Mouse (Mus musculus) gastrocnemius, postnatal 4 days (tissue): ENCODE measurements at regions not wholly inside any gene's neighbourhood (a gene's known extent, or its start where the extent isn't known, plus 50 kb on each side); places are given as distances from the start of the nearest gene placed in this dataset.

Source experiments
- DNase-seq, 2 experiments: peaks; one replicate each; pipeline ENCODE4 v3.0.0; 2021 to 2022; ENCODE audit warnings: low spot score in 2 of 2, mixed read lengths in 2 of 2

DNA sequence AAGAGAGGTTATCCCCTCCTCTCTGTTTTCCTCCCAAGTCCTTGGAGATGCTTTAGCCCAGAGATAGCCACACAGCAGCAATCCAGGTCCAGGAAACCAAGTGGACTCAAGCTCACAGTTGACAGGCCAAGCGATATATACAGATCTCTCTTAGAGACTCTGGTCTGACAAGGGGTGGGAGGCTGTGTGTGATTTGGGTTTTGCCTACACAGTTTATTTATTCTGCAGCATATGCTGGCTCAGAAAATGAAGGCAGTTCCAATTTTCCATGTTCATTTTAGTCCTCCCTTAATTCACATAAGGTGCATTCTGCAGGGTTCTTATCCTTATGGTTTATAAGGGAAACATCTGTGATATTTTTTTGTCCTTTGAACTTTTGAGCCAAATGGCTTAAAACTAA lies 595.0 kb upstream of the Apob start:
- DNase-seq = no peak

DNA sequence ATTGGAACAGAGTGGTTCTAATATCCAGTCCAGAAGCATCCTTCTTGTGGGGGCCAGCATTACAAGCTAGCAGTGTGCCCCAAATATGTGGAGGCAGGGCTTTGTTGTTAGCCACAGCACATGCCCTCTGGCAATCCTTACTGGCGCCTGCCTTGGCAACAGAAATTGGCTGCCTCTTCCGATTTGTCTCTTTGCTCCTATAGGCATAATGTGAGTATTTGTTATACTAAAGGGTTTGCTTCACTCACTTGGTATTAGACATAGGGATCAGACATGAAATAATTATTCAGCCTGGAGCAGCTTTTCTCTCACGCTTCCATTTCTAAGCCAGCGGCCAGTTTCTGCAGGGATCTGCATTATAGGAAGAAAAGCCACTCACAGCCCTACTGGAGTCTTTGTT lies 573.6 kb upstream of the Apob start:
- DNase-seq = no peak

DNA sequence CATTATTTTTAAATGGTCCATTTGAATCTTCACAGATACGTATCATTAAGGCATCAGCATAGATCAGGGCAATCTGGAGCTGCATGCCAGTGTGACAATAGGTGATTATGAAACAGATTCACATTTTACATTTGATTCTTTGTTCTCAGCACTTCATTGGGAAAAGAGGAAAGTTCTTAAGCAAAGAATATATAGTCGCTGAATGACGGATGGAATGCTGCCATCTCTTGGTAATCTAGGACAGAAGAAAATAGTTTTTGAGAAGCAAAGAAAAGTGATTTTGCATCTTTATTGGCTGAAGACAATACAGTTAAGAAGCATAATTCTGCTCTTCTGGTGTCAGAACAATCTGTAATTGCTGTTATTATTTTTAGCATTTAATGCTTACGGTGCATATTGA lies 565.6 kb upstream of the Apob start:
- no peak for DNase-seq

DNA sequence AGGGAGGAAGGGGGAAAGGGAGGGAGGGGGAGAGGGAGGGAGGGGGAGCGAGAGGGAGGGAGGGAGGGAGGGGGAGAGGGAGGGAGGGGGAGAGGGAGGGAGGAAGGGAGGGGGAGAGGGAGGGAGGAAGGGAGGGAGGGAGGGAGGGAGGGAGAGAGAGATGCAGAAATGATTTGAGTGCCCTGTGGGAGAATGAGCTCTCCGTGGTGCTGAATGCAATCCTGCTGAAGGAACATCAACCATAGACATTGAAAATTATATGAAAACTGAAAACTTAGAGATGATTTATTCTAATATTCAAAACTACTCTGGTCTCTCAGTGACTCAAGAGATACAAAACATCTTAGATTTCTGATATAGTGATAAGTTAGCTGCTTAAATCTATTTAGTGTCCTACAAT lies 557.2 kb upstream of the Apob start:
- DNase-seq = no peak

DNA sequence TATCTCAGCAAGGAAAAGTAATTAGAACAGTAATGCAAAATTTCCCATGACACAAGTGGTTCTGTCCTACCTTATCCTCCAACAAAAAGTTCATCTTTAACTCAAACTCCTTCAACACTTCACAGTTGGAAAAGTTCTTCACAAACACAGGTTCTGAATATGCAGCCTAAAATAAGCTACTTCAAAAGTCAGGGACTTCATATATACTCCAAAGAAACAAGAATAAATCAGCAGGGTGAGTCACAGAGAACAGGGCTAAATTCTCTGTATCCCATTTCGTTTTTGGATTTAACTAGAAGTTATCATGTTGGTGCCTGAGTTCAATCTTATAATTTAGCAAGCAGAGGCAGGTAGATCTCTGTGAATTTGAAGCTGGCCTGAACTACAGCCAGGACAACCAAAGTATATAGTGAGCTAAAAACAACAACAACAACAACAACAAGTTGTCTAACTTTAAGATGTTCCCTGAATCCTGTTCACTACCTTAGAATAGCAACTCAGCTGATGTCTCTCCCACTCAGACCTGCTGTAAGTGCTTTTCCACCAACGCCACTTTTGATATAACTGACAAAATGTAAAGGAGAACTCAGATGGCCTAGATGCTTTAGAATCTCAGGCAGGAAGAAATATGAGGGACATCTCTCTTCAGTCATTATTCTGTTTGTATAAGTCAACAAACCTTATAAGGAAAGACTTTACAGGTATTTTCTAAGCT lies 555.5 kb upstream of the Apob start:
- DNase-seq = no peak

DNA sequence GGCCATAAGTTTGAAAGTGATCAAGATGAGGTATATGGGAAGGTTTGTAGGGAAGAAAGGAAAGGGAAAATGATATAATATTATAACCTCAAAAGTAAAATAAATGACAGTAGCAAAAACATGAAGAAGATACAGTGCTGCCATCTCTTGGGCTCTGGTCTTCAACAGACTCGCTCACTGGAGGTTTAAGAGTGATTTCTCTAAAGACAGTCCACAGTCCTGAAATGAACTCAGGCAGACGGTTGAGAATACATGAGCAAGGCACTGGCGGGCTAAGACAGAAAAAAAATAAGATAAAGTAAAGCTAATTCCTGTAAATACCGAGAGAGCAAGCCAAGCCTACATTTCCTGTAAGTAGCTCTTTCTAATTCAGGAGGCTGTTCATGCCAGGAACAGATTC lies 546.5 kb upstream of the Apob start:
- no peak for DNase-seq

DNA sequence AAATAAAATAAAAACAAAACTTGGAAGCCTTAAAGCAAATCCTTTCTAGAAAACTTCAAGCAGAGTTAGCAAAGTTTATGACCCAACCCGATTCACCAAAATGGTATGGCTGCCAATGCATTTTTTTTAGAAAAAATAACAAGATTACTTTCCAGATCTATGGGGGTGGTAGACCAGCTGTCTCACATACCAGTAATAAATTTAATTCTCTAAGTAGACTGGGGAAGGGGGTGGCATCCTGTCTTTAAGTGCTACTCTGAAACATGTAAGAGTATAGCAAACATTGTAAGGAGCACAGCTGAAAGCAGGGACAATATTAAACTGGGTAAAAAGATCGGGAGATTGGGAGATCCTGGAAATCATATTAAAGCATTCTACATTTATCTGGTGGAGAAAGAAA lies 532.2 kb upstream of the Apob start:
- DNase-seq = no peak

DNA sequence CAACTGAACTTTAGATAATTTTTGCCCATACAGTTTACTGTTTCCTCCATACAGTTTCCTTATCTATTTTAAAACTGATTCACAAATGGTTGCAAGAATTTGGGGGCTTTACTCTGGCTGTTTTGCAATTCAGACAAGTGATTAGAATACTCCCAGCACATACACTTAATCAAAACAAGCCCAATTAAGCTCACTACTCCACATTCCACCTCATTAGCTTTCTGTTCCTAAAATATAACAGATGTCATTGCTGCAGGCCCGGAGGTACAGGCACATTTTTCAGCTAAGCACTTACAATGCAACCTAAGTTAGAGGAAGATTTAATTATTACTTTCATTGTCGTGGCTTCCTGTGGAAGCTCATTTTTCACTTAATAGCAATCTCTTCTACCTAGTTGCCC lies 526.9 kb upstream of the Apob start:
- DNase-seq = no peak

DNA sequence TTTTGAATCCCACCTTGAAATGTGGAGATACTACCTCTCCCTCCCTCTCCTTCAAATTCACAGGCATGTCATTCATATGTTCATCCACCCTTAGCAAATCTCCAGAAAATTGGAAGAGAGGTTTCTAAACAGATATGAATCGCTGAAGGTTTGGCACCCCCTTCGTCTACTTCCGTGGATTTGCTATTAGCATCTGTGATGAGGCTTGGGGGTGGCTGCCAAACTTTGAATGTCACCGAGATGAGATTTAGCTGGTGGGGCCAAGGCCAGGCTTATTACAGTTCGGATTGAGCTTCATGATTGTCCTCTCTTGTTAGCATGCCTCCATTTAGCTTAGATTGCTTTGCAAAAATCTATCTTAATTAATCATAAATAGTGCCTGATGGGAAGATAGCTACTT lies 520.4 kb upstream of the Apob start:
- no peak for DNase-seq

DNA sequence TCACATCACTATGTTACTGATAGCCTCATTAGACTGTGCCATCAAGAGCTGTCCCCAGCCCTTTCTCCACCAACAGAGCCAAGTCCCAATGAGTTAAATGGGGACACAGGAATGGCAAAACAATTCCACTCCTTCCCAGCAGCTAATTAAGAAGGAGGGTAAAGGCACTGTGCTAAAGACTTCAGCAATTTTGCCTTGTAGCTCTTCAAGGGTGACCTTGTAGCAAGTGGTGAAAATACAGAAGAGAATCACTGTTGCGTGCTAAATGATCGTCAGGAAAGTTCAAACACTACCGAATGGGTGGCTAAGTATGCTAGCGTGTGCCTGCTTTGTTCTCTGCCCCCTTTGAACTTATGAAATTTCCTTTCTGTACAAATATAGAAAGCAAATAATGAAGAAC lies 519.9 kb upstream of the Apob start:
- DNase-seq = no peak

DNA sequence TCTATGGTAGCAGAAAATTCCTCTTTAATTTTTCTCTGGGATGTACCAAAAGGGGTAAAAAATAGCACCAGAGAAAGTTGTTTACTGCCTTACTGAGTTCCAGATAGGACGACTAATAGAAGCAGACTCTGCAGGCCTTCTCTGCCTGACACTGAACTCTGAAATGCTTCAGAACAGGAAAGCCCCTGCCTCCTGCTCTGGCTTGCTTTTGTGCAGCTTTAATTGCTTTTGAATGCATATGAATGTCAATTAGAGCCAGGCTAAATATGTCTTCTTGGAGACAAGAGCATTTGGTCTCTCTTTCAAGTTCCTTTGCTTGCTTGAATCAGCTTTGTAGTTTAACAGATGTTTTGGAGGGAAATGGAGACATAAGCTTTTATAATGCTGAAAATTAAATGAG lies 512.5 kb upstream of the Apob start:
- DNase-seq = no peak

DNA sequence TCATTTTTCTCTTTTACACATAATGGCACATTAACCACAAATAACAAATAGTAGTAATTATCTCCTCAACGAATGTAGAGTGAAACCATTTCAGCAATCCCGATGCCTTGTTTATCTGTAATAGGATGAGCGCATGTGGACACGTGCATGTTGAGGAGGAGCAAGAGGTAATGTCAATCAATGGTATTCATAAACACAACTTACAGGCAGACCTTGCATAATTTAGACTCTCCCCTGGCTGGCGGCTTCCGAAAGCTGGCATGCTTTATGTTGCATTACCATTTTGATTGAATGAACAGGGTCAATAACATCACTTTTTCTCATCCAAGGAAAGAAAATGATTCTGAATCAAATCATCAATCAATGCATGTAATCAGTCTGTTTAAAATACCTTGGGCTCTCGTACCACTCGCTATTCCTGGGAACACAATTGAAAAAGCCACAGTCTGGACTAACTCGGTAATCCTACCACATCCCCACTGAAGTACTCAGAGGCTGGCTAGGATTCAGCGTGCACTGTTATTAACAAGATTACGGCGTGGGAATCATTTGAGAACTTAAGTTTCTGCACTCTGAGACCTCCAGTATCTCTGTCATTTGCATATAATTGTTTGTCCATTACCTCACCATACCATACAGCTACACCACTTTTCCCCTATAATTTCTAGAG lies 464.7 kb upstream of the Apob start:
- DNase-seq = no peak

DNA sequence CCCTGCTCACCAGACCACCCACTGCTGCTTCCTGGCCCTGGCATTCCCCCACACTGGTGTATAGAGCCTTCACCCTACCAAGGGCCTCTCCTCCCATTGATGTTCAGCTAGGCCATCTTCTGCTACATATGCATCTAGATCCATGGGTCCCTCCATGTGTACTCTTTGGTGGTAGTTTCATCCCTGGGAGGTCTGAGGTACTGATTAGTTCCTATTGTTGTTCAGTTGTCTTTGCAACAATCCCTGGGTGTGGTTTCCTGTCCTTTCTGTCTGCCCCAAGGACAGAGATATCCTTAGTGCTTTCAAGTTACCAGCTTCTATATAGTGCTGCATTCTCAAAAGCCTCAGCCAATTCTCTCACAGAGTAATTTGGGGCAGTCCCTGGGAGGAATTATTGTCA lies 440.1 kb upstream of the Apob start:
- no peak for DNase-seq

DNA sequence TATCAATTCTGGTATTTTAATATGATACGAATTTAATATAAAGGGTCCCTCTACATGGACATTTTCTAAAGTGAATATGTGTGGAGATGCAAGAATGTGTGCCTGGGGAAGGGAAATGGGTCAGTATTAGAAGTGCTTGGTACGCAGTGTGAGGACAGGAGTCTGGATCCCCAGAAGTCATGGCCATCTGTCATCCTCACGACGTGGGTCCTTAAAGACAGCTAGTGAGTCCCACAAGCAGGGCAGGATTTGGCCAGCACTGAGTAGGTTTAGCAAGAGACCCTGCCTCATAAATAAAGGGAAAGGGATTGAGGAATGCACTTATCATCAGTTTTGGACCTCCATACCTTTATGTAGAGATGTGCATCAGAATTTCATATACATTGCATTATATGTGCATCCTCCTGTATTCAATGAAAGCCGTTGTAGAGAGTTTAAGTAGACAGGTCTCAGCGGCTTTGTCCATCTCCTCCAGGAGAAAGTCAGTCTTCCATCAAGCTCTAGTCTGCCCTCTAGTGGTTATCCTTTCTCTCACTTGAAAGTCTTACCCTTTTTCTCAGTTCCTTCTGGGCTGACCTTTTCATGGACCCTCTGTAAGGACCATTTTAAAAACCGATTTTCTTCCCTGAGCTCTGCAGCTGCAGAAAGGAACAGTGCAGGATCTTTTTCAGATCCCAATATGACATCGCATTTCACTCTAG lies 434.0 kb upstream of the Apob start:
- DNase-seq = no peak

DNA sequence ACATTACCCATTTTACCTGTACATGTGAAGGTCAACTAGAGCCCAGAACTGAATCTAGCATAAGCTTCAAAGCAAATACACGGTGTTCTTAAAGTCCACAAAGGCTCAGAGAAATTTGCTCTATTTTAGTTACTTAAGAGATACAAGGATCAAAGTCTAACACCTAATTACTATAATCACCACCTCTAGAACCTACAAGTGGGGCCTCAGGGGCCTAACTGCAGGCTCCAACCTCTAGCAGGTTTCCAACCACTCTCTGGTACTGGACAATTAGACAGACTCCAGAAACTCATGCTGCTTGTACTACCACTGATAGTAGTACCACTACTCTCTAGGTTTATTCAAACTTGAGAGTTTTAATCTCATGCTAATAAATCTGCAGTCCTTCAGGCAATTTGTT lies 428.7 kb upstream of the Apob start:
- DNase-seq = no peak

DNA sequence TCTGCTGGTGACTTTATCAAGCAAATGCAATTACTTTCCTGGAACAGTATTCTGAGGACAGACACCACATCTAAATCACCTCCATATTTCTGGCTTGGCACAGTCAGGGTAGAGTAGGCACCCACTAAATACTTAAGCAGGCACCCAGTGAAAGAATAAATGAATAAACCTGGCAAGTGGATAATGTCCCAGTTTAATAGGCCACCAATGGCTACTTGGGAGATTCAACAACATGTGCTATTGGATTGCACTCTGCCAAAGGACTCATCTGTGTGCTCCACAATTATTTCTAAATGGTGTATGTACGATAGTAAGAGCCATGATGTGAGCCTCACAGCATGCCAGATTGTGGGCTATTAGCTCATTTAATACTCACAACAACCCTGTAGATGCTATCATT lies 417.2 kb upstream of the Apob start:
- DNase-seq = no peak

DNA sequence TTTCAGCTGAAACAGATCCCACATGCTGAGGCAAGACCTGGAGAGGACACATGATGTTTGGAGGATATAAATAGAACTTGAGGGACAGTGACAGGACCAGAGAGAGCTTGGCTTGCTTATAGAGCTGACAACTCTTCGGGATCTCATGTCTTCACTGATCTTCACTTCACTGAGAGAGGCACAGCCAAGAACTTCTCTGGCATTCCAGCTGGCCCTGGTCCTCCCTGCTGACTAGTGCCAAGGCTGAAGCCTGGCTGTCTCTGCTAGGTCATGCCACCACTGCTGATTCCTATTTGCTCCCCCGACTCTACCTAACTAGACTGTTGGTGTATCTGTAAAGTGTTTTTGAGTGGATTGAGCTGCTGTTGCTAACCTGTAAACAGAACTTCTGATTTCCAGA lies 401.4 kb upstream of the Apob start:
- no peak for DNase-seq

DNA sequence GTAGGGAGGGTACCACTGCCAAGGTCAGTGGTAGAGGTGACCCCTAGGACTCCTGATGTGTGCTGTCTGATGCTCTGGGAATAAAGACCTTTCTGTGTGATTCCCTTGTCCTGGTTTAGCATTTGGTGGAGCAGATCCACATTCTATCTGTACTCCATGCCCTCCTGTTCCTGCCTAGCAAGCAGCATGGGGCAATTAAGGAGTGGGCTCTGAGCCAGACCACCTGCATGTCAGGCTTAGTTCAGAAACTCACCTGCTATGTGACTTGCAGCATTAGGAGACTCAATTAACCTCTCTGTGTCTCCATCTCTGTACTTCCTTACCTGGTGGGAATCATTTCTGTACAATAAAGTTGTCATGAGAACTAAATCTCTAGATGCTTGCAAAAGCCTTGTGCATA lies 389.9 kb upstream of the Apob start:
- no peak for DNase-seq

DNA sequence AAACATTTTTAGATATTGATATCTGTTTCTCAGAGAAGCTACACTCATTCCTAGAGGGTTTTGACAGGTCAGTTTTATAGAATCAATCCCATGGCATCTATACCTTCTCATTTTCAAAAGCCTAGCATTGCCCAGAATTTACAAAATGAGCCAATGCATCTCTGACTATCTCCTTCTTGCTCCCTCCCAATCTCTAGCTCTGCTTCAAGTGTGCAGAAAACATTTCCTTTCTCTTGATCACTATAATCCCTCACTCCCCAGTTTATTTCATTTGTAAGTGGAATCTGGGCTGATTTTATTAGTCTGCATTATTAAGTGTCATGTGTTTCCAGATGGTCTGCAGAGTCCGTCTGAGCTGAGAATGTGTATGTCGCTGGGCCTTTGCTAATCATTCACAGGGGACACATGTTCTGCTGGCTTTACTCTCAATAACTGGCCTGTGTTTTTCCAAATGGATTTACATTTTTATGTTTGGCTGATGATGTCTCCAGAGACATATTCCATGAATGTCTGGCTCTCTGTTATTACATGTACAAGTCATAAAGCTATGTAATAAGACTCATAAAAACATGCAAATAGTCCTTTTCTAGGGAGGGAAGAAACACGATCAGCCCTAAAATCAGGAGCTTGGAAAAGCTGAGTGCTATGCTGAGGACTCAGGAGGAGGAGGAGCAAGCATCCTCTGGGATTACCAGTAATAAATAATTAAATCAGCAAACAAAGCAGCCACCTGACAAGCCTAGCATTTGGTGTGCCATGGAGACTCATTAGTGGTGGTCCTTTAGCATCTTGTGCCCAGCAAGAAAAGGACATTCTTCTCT lies 366.0 kb upstream of the Apob start:
- no peak for DNase-seq

DNA sequence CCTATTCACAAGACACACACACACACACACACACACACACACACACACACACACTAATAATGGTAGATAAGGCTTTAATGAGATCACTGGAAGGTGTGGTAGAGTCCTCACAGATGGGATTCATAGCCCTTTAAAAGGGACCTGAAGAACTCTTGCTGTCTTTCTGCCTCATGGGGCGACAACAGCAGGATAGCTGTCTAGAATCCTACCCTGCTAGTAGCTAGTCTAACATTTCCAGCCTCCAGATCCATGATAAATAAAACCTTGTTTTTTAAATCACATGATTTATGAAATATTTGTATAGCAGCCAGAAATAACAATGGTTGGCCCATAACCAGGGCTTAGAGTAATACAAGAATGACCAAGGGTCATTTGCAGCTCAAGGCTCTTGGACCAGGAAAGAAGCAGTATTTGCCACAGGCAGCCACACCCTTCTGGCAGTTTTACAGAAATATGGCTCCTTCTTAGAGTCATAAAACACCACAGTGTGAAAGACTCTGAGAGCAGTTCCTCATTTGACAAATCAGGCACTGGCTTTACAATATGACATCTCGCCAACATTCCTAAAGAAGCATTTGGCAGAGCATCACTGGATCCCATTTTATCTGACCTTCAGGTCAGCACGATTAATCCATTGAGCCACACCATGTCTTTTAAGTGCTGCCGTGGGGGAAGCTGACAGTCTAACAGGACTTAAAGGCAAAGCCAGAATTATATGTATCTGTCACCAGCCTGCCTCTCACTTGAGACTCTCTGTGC lies 340.9 kb upstream of the Apob start:
- DNase-seq = no peak

DNA sequence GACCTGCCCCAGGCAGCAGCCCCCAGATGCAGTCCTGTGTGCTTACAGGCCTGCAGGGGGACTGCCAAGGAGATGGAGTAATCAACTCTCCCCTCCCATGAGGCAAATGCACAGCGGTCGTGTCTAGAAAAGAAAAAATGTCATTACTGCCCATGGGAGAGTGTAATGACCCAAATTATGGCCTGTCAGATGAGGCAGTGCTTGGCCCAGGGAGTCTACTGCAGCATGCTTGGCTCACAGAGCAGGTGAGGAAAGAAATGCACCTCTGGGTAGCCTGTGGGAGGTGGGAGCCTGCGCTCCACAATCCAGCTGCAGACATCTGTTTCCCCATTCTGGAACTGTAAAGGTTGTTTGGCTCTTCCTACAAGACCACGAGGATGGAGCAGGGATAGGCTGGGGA lies 339.8 kb upstream of the Apob start:
- DNase-seq = no peak
